Comparison of ENCODE assay signal across 20 mouse cellular contexts in genomic region chr12:8685036-8685435, GRCm38 (mm10). TPM values are rescaled to one million over a fixed set of nuclear protein-coding genes. Genes with fewer than 3 reads are reported as not detected.
DNase-seq lines count a peak whose midpoint lies in the region; ATAC-seq and TF ChIP-seq lines count a peak whose summit lies in the region.
"Had no signal": no experiment of that assay in that cellular context is flagged by ENCODE, and none has a peak within 500 bp of the region (broad histone marks: within the 10 kb centered on the region; RNA-seq: fewer than 3 reads in every experiment).

No protein-coding gene starts in this region.

- H3K9me3 ChIP-seq in heart, embryonic 12.5 days (replicated peaks), result no peaks in the 10 kb centered on the region
- H3K9me3 ChIP-seq in heart, embryonic 16.5 days (replicated peaks; ENCODE audit: control insufficient read depth, low read length), result no peaks in the 10 kb centered on the region
- H3K9me3 ChIP-seq: embryonic facial prominence, embryonic 15.5 days; hindbrain, embryonic 12.5 days; intestine, embryonic 15.5 days had no signal

- no peak overlapping the region for H3K4me3 ChIP-seq in gastrocnemius, adult 2 months
- no peak overlapping the region for H3K4me3 ChIP-seq in heart, embryonic 12.5 days
- H3K4me3 ChIP-seq in heart, embryonic 16.5 days (ENCODE audit: low read length), result no peak overlapping the region
- H3K4me3 ChIP-seq in olfactory bulb, adult 2 months (ENCODE audit: insufficient read depth, low read depth, low read length), result no peak overlapping the region
- H3K4me3 ChIP-seq: embryonic facial prominence, embryonic 15.5 days; forebrain, embryonic 12.5 days; hindbrain, embryonic 12.5 days; intestine, embryonic 15.5 days had no signal

- H3K27me3 ChIP-seq in heart, embryonic 12.5 days (replicated peaks), result no peaks in the 10 kb centered on the region
- H3K27me3 ChIP-seq in heart, embryonic 16.5 days (ENCODE audit: control insufficient read depth, insufficient read depth, low read length), result no peaks in the 10 kb centered on the region
- H3K27me3 ChIP-seq: embryonic facial prominence, embryonic 15.5 days; forebrain, embryonic 12.5 days; hindbrain, embryonic 12.5 days; intestine, embryonic 15.5 days had no signal

- 76% methylated on average over 3 of the region's 3 CpGs for WGBS in heart, embryonic 12.5 days
- 74% methylated on average over 3 of the region's 3 CpGs for WGBS in heart, embryonic 16.5 days
- 91% methylated on average over 3 of the region's 3 CpGs for WGBS in olfactory bulb, adult 2 months

- peak overlapping the region; percentile 25; the same call in 1 of the 2 replicates for H3K27ac ChIP-seq in gastrocnemius, adult 2 months
- H3K27ac ChIP-seq in heart, embryonic 12.5 days (ENCODE audit: poor library complexity, severe bottlenecking), result peak overlapping the region; percentile 57; the same call in 1 of the 2 replicates
- peak overlapping the region; percentile 75 for H3K27ac ChIP-seq in heart, embryonic 16.5 days (ENCODE audit: low read length)
- peak overlapping the region; percentile 29; the same call in 1 of the 2 replicates for H3K27ac ChIP-seq in olfactory bulb, adult 2 months (ENCODE audit: insufficient read depth, low read depth, low read length)
- H3K27ac ChIP-seq: embryonic facial prominence, embryonic 15.5 days; forebrain, embryonic 12.5 days; hindbrain, embryonic 12.5 days; intestine, embryonic 15.5 days had no signal

- no peak for ATAC-seq in heart, embryonic 12.5 days (ENCODE audit: insufficient number of reproducible peaks, low FRiP score)
- no peak for ATAC-seq in heart, embryonic 16.5 days (replicated peaks; ENCODE audit: extremely low read depth, insufficient read depth, low FRiP score)
- ATAC-seq: forebrain, postnatal 0 days; intestine, embryonic 15.5 days had no signal

- H3K9ac ChIP-seq in heart, embryonic 12.5 days, result no peak overlapping the region
- H3K9ac ChIP-seq in heart, embryonic 16.5 days (ENCODE audit: low read length), result no peak overlapping the region
- H3K9ac ChIP-seq: embryonic facial prominence, embryonic 15.5 days; forebrain, embryonic 12.5 days; forebrain, postnatal 0 days; hindbrain, embryonic 12.5 days; intestine, embryonic 15.5 days had no signal

- TF ChIP-seq POLR2A in olfactory bulb, adult 2 months (IDR thresholded peaks at IDR 0.05; ENCODE audit: insufficient read depth, low read depth, low read length), result no peak

- peaks cover 8% of the 10 kb centered on the region for H3K36me3 ChIP-seq in heart, embryonic 12.5 days
- H3K36me3 ChIP-seq in heart, embryonic 16.5 days (ENCODE audit: control insufficient read depth, insufficient read depth), result no peaks in the 10 kb centered on the region
- H3K36me3 ChIP-seq: intestine, embryonic 15.5 days had no signal

- H3K4me2 ChIP-seq in heart, embryonic 12.5 days, result no peak overlapping the region; the same call in 1 of the 2 replicates
- H3K4me2 ChIP-seq in heart, embryonic 16.5 days (ENCODE audit: low read depth, low read length), result no peak overlapping the region
- H3K4me2 ChIP-seq: embryonic facial prominence, embryonic 15.5 days; forebrain, embryonic 12.5 days; hindbrain, embryonic 12.5 days; intestine, embryonic 15.5 days had no signal

- intact Hi-C loops in gastrocnemius, adult 2 months (cut with DNase I), result no loop called here
- intact Hi-C loops in heart, postnatal 10 days (cut with DNase I), result no loop called here

- H3K4me1 ChIP-seq in heart, embryonic 12.5 days (replicated peaks), result peaks cover 18% of the 10 kb centered on the region
- peaks cover 20% of the 10 kb centered on the region for H3K4me1 ChIP-seq in heart, embryonic 16.5 days (ENCODE audit: control insufficient read depth, insufficient read depth, low read length)
- peaks cover 6% of the 10 kb centered on the region for H3K4me1 ChIP-seq in olfactory bulb, adult 2 months (ENCODE audit: control insufficient read depth, insufficient read depth, low read length)
- H3K4me1 ChIP-seq: embryonic facial prominence, embryonic 15.5 days; forebrain, embryonic 12.5 days; hindbrain, embryonic 12.5 days; intestine, embryonic 15.5 days had no signal

- no peak for TF ChIP-seq CTCF in gastrocnemius, adult 2 months (IDR thresholded peaks at IDR 0.05)
- no peak for TF ChIP-seq CTCF in olfactory bulb, adult 2 months (IDR thresholded peaks at IDR 0.05; ENCODE audit: insufficient read depth, low read depth, low read length)

- DNase-seq in gastrocnemius, adult 2 months, result no peak
- DNase-seq in gastrocnemius, adult 8-10 months (ENCODE audit: low spot score in 2 of 2), result no peak
- DNase-seq in heart, postnatal 10 days, result no peak
- DNase-seq in heart, adult 9 months (ENCODE audit: low spot score in 2 of 2), result no peak
- DNase-seq in urinary bladder, postnatal 4 days (ENCODE audit: low spot score in 2 of 2), result no peak
- DNase-seq: adrenal gland, postnatal 10 days; cerebellum, adult 11 months; cerebellum, adult 8-10 months; cerebellum, postnatal 14 days; embryo, embryonic 11 days; forebrain, postnatal 0 days; gastrocnemius, postnatal 36 days; kidney, adult 18-20 months had no signal

RNA-seq across cellular contexts. Expression of gene Pum2, which starts 11.1 kb away (rescaled TPM):
- total RNA-seq in gastrocnemius, adult 2 months (2021), result 10 to 100 TPM; 83.1 to 83.6 TPM
- 10 to 100 TPM; 80.0 to 94.9 (median 88.2) TPM for total RNA-seq in gastrocnemius, adult 8-10 months (2022)
- 35.8 and 37.3 TPM in 2 replicates for polyA plus RNA-seq in heart, embryonic 12.5 days (2016; fragmentation: Nextera tagmentation; extraction: Ambion mirVana)
- 100 to 1,000 TPM; 136 to 147 TPM for total RNA-seq in heart, postnatal 10 days (2021)
- polyA plus RNA-seq in heart, embryonic 16.5 days (2015; fragmentation: Nextera tagmentation; extraction: Ambion mirVana), result 26.2 and 27.9 TPM in 2 replicates
- 147 and 218 TPM in 2 replicates for polyA plus RNA-seq in olfactory bulb, adult 2 months (2012; ENCODE audit: insufficient read depth, insufficient read length, low replicate concordance, missing spikeins)

Comparison
In these comparisons a context has a peak if more than half of its experiments do, and no peak if none do; other contexts are left out.
1. H3K27ac ChIP-seq: peak in every context shown above with its lines; median percentile 75 in heart, embryonic 16.5 days; 57 in heart, embryonic 12.5 days; 29 in olfactory bulb, adult 2 months; 25 in gastrocnemius, adult 2 months.